Mouse (Mus musculus): Measurements from ENCODE around the gene Klk4. TPM values are rescaled to one million over a fixed set of nuclear protein-coding genes. Genes with fewer than 3 reads are reported as not detected.

Gene Klk4
- polyA plus RNA-seq, 1 experiment from 2014 or later: 0.18 TPM

Other genes starting within 250 kb of the Klk4 start
- gene Ceacam18, start 246.5 kb upstream of the Klk4 start, polyA plus RNA-seq (2016; fragmentation: Nextera tagmentation; extraction: Ambion mirVana): not detected in 2 replicates
- gene Siglece, start 221.0 kb upstream of the Klk4 start, polyA plus RNA-seq (2016; fragmentation: Nextera tagmentation; extraction: Ambion mirVana): 0.19 and 0.27 TPM in 2 replicates
- 7.0 TPM in 2 replicates for gene Ctu1, start 209.1 kb upstream of the Klk4 start, polyA plus RNA-seq (2016; fragmentation: Nextera tagmentation; extraction: Ambion mirVana)
- gene Klk14, start 190.7 kb upstream of the Klk4 start, polyA plus RNA-seq (2016; fragmentation: Nextera tagmentation; extraction: Ambion mirVana): not detected in 2 replicates
- gene Klk13, start 168.6 kb upstream of the Klk4 start, polyA plus RNA-seq (2016; fragmentation: Nextera tagmentation; extraction: Ambion mirVana): 0.13 and 0.24 TPM in 2 replicates
- not detected in 2 replicates for gene Klk12, start 112.3 kb upstream of the Klk4 start, polyA plus RNA-seq (2016; fragmentation: Nextera tagmentation; extraction: Ambion mirVana)
- gene Klk11, start 106.6 kb upstream of the Klk4 start, polyA plus RNA-seq (2016; fragmentation: Nextera tagmentation; extraction: Ambion mirVana): not detected in 2 replicates
- gene Klk10, start 100.1 kb upstream of the Klk4 start, polyA plus RNA-seq (2016; fragmentation: Nextera tagmentation; extraction: Ambion mirVana): 0.23 TPM in 1 of 2 replicates, not detected in the other
- not detected in 2 replicates for gene Klk9, start 89.3 kb upstream of the Klk4 start, polyA plus RNA-seq (2016; fragmentation: Nextera tagmentation; extraction: Ambion mirVana)
- gene Klk8, start 83.6 kb upstream of the Klk4 start, polyA plus RNA-seq (2016; fragmentation: Nextera tagmentation; extraction: Ambion mirVana): 24.4 and 25.0 TPM in 2 replicates
- 0.26 TPM in 1 of 2 replicates, not detected in the other for gene Klk7, start 69.9 kb upstream of the Klk4 start, polyA plus RNA-seq (2016; fragmentation: Nextera tagmentation; extraction: Ambion mirVana)
- not detected in 2 replicates for gene Klk6, start 56.7 kb upstream of the Klk4 start, polyA plus RNA-seq (2016; fragmentation: Nextera tagmentation; extraction: Ambion mirVana)
- gene Klk5, start 39.2 kb upstream of the Klk4 start, polyA plus RNA-seq (2016; fragmentation: Nextera tagmentation; extraction: Ambion mirVana): not detected in 2 replicates
- not detected in 2 replicates for gene Klk15, start 52.6 kb downstream of the Klk4 start, polyA plus RNA-seq (2016; fragmentation: Nextera tagmentation; extraction: Ambion mirVana)
- not detected in 2 replicates for gene Klk1b8, start 69.5 kb downstream of the Klk4 start, polyA plus RNA-seq (2016; fragmentation: Nextera tagmentation; extraction: Ambion mirVana)
- not detected in 2 replicates for gene Klk1b1, start 85.6 kb downstream of the Klk4 start, polyA plus RNA-seq (2016; fragmentation: Nextera tagmentation; extraction: Ambion mirVana)
- gene Klk1b9, start 94.9 kb downstream of the Klk4 start, polyA plus RNA-seq (2016; fragmentation: Nextera tagmentation; extraction: Ambion mirVana): not detected in 2 replicates
- not detected in 2 replicates for gene Klk1b11, start 114.7 kb downstream of the Klk4 start, polyA plus RNA-seq (2016; fragmentation: Nextera tagmentation; extraction: Ambion mirVana)
- not detected in 2 replicates for gene Klk1b26, start 131.0 kb downstream of the Klk4 start, polyA plus RNA-seq (2016; fragmentation: Nextera tagmentation; extraction: Ambion mirVana)
- not detected in 2 replicates for gene Klk1b27, start 171.1 kb downstream of the Klk4 start, polyA plus RNA-seq (2016; fragmentation: Nextera tagmentation; extraction: Ambion mirVana)
- gene Klk1b21, start 221.2 kb downstream of the Klk4 start, polyA plus RNA-seq (2016; fragmentation: Nextera tagmentation; extraction: Ambion mirVana): not detected in 2 replicates
- not detected in 2 replicates for gene Klk1b22, start 231.5 kb downstream of the Klk4 start, polyA plus RNA-seq (2016; fragmentation: Nextera tagmentation; extraction: Ambion mirVana)

Data from heart, embryonic 12.5 days (tissue).